Mouse (Mus musculus): ENCODE data around the gene Adcy9. TPM values are rescaled to one million over a fixed set of nuclear protein-coding genes. Genes with fewer than 3 reads are reported as not detected.
A peak's percentile ranks its signal among the peaks of the same experiment; 100 is the strongest.
"Not testable (repeated sequence)": the region's sequence is repeated elsewhere in the genome, so short reads cannot be mapped to it uniquely, and the experiment has no call there.

Adcy9 gene
- total RNA-seq, 2 experiments from 2014 or later = 67.3 to 74.0 TPM

GRCm38 (mm10) chr16:4394991-4395590 is 25.2 kb downstream of the Adcy9 start:
- DNase-seq (ENCODE audit: low spot score in 2 of 2) = no peak

- DNase-seq (ENCODE audit: low spot score in 2 of 2) = no peak
These were observed 36.7 kb downstream of the Adcy9 start for GRCm38 (mm10) chr16:4383473-4384038.

GRCm38 (mm10) chr16:4382406-4382805 is 37.9 kb downstream of the Adcy9 start:
- DNase-seq (ENCODE audit: low spot score in 2 of 2) = no peak

GRCm38 (mm10) chr16:4381487-4381886 is 38.8 kb downstream of the Adcy9 start:
- DNase-seq (ENCODE audit: low spot score in 2 of 2) = no peak

- no peak for DNase-seq (ENCODE audit: low spot score in 2 of 2)
These were observed 41.5 kb downstream of the Adcy9 start for GRCm38 (mm10) chr16:4378788-4379187.

- DNase-seq (ENCODE audit: low spot score in 2 of 2) = no peak
These were observed 42.7 kb downstream of the Adcy9 start for GRCm38 (mm10) chr16:4377556-4377955.

GRCm38 (mm10) chr16:4374780-4375380 is 45.4 kb downstream of the Adcy9 start:
- peak in 1 of 2 experiments; percentile 29 for DNase-seq (ENCODE audit: low spot score in 2 of 2)

GRCm38 (mm10) chr16:4374270-4374669 is 46.0 kb downstream of the Adcy9 start:
- no peak for DNase-seq (ENCODE audit: low spot score in 2 of 2)

GRCm38 (mm10) chr16:4371039-4371438 is 49.3 kb downstream of the Adcy9 start:
- DNase-seq (ENCODE audit: low spot score in 2 of 2) = no peak

- DNase-seq (ENCODE audit: low spot score in 2 of 2) = no peak
These were observed 50.2 kb downstream of the Adcy9 start for GRCm38 (mm10) chr16:4370141-4370541.

- DNase-seq (ENCODE audit: low spot score in 2 of 2) = no peak
These were observed 52.4 kb downstream of the Adcy9 start for GRCm38 (mm10) chr16:4367930-4368329.

GRCm38 (mm10) chr16:4367291-4367690 is 53.0 kb downstream of the Adcy9 start:
- DNase-seq (ENCODE audit: low spot score in 2 of 2) = no peak

GRCm38 (mm10) chr16:4366671-4367070 is 53.6 kb downstream of the Adcy9 start:
- DNase-seq (ENCODE audit: low spot score in 2 of 2) = no peak

- no peak for DNase-seq (ENCODE audit: low spot score in 2 of 2)
These were observed 56.8 kb downstream of the Adcy9 start for GRCm38 (mm10) chr16:4363341-4364116.

- DNase-seq (ENCODE audit: low spot score in 2 of 2) = no peak
These were observed 64.8 kb downstream of the Adcy9 start for GRCm38 (mm10) chr16:4355260-4356043.

GRCm38 (mm10) chr16:4342579-4342978 is 77.7 kb downstream of the Adcy9 start:
- DNase-seq (ENCODE audit: low spot score in 2 of 2) = peak; percentile 61 to 66

- DNase-seq (ENCODE audit: low spot score in 2 of 2) = peak; percentile 47 to 55
These were observed 78.8 kb downstream of the Adcy9 start for GRCm38 (mm10) chr16:4341316-4342062.

- DNase-seq (ENCODE audit: low spot score in 2 of 2) = not testable (repeated sequence)
These were observed 81.1 kb downstream of the Adcy9 start for GRCm38 (mm10) chr16:4339216-4339615.

- no peak for DNase-seq (ENCODE audit: low spot score in 2 of 2)
These were observed 83.0 kb downstream of the Adcy9 start for GRCm38 (mm10) chr16:4337269-4337668.

- no peak for DNase-seq (ENCODE audit: low spot score in 2 of 2)
These were observed 86.5 kb downstream of the Adcy9 start for GRCm38 (mm10) chr16:4333788-4334187.
